Mouse (Mus musculus) limb, embryonic 13.5 days (tissue): ENCODE measurements around the gene Fam216a. TPM values are rescaled to one million over a fixed set of nuclear protein-coding genes. Genes with fewer than 3 reads are reported as not detected.

Source experiments
- ATAC-seq: fragments of 200-750 bp; cut with Nextera tagmentation; 2 replicates; pipeline ENCODE4 v1.8.0; 2017; ENCODE audit warnings: low read depth, moderate number of reproducible peaks, moderate TSS enrichment; ENCODE audit not compliant: low FRiP score
- H3K27ac ChIP-seq: fragments of 300-500 bp; sonication (generic); 2 replicates; pipeline ENCODE4 v1.5.1; 2015; ENCODE audit warnings: inconsistent platforms, mild to moderate bottlenecking, moderate library complexity
- H3K27me3 ChIP-seq: fragments of 300-500 bp; sonication (generic); 2 replicates; pipeline ENCODE4 v1.6.1; 2015; ENCODE audit warnings: mild to moderate bottlenecking, inconsistent platforms
- H3K36me3 ChIP-seq: fragments of 300-500 bp; sonication (generic); 2 replicates; pipeline ENCODE4 v1.6.1; 2015; ENCODE audit warnings: inconsistent platforms, mild to moderate bottlenecking, moderate library complexity
- H3K4me1 ChIP-seq: fragments of 300-500 bp; sonication (generic); 2 replicates; pipeline ENCODE4 v1.6.1; 2015; ENCODE audit warnings: inconsistent platforms
- H3K4me2 ChIP-seq: fragments of 300-500 bp; sonication (generic); replicated peaks from 2 replicates; pipeline ENCODE4 v1.6.1; 2015; ENCODE audit warnings: inconsistent platforms, mild to moderate bottlenecking, moderate library complexity
- H3K4me3 ChIP-seq: fragments of 300-500 bp; sonication (generic); 2 replicates; pipeline ENCODE4 v1.5.1; 2015; ENCODE audit warnings: moderate library complexity, mild to moderate bottlenecking, inconsistent platforms
- H3K9ac ChIP-seq: fragments of 300-500 bp; sonication (generic); 2 replicates; pipeline ENCODE4 v1.6.1; 2015; ENCODE audit warnings: mild to moderate bottlenecking, inconsistent platforms
- H3K9me3 ChIP-seq: fragments of 300-500 bp; sonication (generic); 2 replicates; pipeline ENCODE4 v1.6.1; 2016; ENCODE audit warnings: inconsistent platforms
- WGBS: fragments of 180-500 bp; shearing (Covaris S2); methylation state at CpG from one replicate; pipeline ENCODE4 v1.1.7; 2015; 5-methylcytosine and 5-hydroxymethylcytosine counted together
- polyA plus RNA-seq: library from polyadenylated mRNA; unstranded; fragments of >200 nt; fragmentation: Nextera tagmentation; extraction: Ambion mirVana; gene quantifications from 2 replicates; pipeline ENCODE4 v1.2.1, GENCODE M21; 2015

Fam216a gene
- polyA plus RNA-seq, 1 experiment from 2014 or later = 85.3 TPM

- Histone ChIP-seq H3K4me2 (no peak overlapping the region), H3K27ac (no peak overlapping the region), H3K9me3 (no peaks in the 10 kb centered on the region), H3K9ac (no peak overlapping the region), H3K36me3 (peaks cover 98% of the 10 kb centered on the region), H3K4me1 (no peaks in the 10 kb centered on the region), H3K27me3 (no peaks in the 10 kb centered on the region), H3K4me3 (no peak overlapping the region)
- no peak for ATAC-seq
- WGBS = 69% methylated on average over 13 of the region's 13 CpGs
These were observed 30.0 kb upstream of the Fam216a start for GRCm38 (mm10) chr5:122402160-122402559.

GRCm38 (mm10) chr5:122401303-122401640 is 29.1 kb upstream of the Fam216a start:
- no peaks in the 10 kb centered on the region for H3K4me1 ChIP-seq
- no peaks in the 10 kb centered on the region for H3K27me3 ChIP-seq
- H3K36me3 ChIP-seq = peaks cover 97% of the 10 kb centered on the region
- 24% methylated on average over 8 of the region's 8 CpGs for WGBS
- no peak overlapping the region for H3K4me3 ChIP-seq
- H3K4me2 ChIP-seq = no peak overlapping the region
- H3K27ac ChIP-seq = no peak overlapping the region
- no peak overlapping the region for H3K9ac ChIP-seq
- ATAC-seq = no peak; the same call in 1 of the 2 replicates
- no peaks in the 10 kb centered on the region for H3K9me3 ChIP-seq

GRCm38 (mm10) chr5:122400628-122401302 is 28.6 kb upstream of the Fam216a start:
- H3K4me3 ChIP-seq = no peak overlapping the region
- H3K36me3 ChIP-seq = peaks cover 92% of the 10 kb centered on the region
- WGBS = 82% methylated on average over 18 of the region's 18 CpGs
- no peaks in the 10 kb centered on the region for H3K9me3 ChIP-seq
- H3K4me1 ChIP-seq = no peaks in the 10 kb centered on the region
- no peak overlapping the region for H3K27ac ChIP-seq
- no peaks in the 10 kb centered on the region for H3K27me3 ChIP-seq
- no peak overlapping the region for H3K9ac ChIP-seq
- H3K4me2 ChIP-seq = no peak overlapping the region
- ATAC-seq = no peak

GRCm38 (mm10) chr5:122399871-122400270 is 27.7 kb upstream of the Fam216a start:
- Histone ChIP-seq H3K4me1 (no peaks in the 10 kb centered on the region), H3K4me2 (no peak overlapping the region), H3K27me3 (no peaks in the 10 kb centered on the region), H3K4me3 (no peak overlapping the region), H3K9me3 (no peaks in the 10 kb centered on the region), H3K27ac (no peak overlapping the region), H3K36me3 (peaks cover 88% of the 10 kb centered on the region), H3K9ac (no peak overlapping the region)
- 92% methylated on average over 8 of the region's 8 CpGs for WGBS
- ATAC-seq = no peak

- Histone ChIP-seq H3K9me3 (no peaks in the 10 kb centered on the region), H3K4me3 (no peak overlapping the region), H3K4me2 (no peak overlapping the region), H3K27ac (no peak overlapping the region), H3K27me3 (no peaks in the 10 kb centered on the region), H3K36me3 (peaks cover 70% of the 10 kb centered on the region), H3K9ac (no peak overlapping the region), H3K4me1 (peaks cover 4% of the 10 kb centered on the region)
- no peak for ATAC-seq
- 90% methylated on average over 8 of the region's 8 CpGs for WGBS
These were observed 25.3 kb upstream of the Fam216a start for GRCm38 (mm10) chr5:122397495-122397894.

GRCm38 (mm10) chr5:122396791-122397190 is 24.6 kb upstream of the Fam216a start:
- ATAC-seq = no peak
- Histone ChIP-seq H3K36me3 (peaks cover 63% of the 10 kb centered on the region), H3K4me2 (no peak overlapping the region), H3K9ac (no peak overlapping the region), H3K27me3 (no peaks in the 10 kb centered on the region), H3K4me1 (peaks cover 7% of the 10 kb centered on the region), H3K4me3 (no peak overlapping the region), H3K9me3 (no peaks in the 10 kb centered on the region), H3K27ac (no peak overlapping the region)
- WGBS = 89% methylated on average over 10 of the region's 10 CpGs

GRCm38 (mm10) chr5:122393887-122394286 is 21.7 kb upstream of the Fam216a start:
- ATAC-seq = no peak
- Histone ChIP-seq H3K4me2 (no peak overlapping the region), H3K27me3 (no peaks in the 10 kb centered on the region), H3K4me3 (0 out of 2 replicates have a peak overlapping the region, but pooled peaks have one; percentile 4), H3K36me3 (peaks cover 36% of the 10 kb centered on the region), H3K9ac (no peak overlapping the region), H3K4me1 (peaks cover 7% of the 10 kb centered on the region), H3K9me3 (no peaks in the 10 kb centered on the region), H3K27ac (no peak overlapping the region)
- 57% methylated on average over 2 of the region's 2 CpGs for WGBS

GRCm38 (mm10) chr5:122392227-122393004 is 20.3 kb upstream of the Fam216a start:
- Histone ChIP-seq H3K27ac (no peak overlapping the region), H3K36me3 (peaks cover 22% of the 10 kb centered on the region), H3K9ac (peak overlapping the region; percentile 87), H3K4me3 (peak overlapping the region; percentile 84), H3K4me1 (peaks cover 7% of the 10 kb centered on the region), H3K27me3 (no peaks in the 10 kb centered on the region), H3K9me3 (no peaks in the 10 kb centered on the region), H3K4me2 (peak overlapping the region; percentile 80)
- ATAC-seq = peak; percentile 71; the same call in 1 of the 2 replicates
- 16% methylated on average over 19 of the region's 19 CpGs for WGBS

GRCm38 (mm10) chr5:122391786-122392180 is 19.6 kb upstream of the Fam216a start, which contains the start of gene Arpc3:
TSS of gene Arpc3 (plus strand) at chr5:122391878.
- Histone ChIP-seq H3K4me2 (peak within 1 kb of the TSS; percentile 80), H3K27me3 (no peaks in the 10 kb centered on the region), H3K27ac (no peak within 1 kb of the TSS), H3K4me1 (peaks cover 7% of the 10 kb centered on the region), H3K9me3 (no peaks in the 10 kb centered on the region), H3K9ac (peak within 1 kb of the TSS; percentile 87), H3K36me3 (peaks cover 15% of the 10 kb centered on the region), H3K4me3 (peak within 1 kb of the TSS; percentile 84)
- under 1% methylated on average over 39 of the region's 39 CpGs for WGBS
- peak; percentile 91 for ATAC-seq

- H3K27ac ChIP-seq = no peak overlapping the region
- ATAC-seq = 0 out of 2 replicates have a peak, but pooled peaks have one; percentile 28
- peaks cover 11% of the 10 kb centered on the region for H3K36me3 ChIP-seq
These were observed 19.1 kb upstream of the Fam216a start for GRCm38 (mm10) chr5:122391178-122391785.

GRCm38 (mm10) chr5:122390671-122391070 is 18.5 kb upstream of the Fam216a start:
- Histone ChIP-seq H3K27me3 (no peaks in the 10 kb centered on the region), H3K4me1 (peaks cover 7% of the 10 kb centered on the region), H3K36me3 (peaks cover 11% of the 10 kb centered on the region), H3K27ac (no peak overlapping the region), H3K4me2 (no peak overlapping the region), H3K9me3 (no peaks in the 10 kb centered on the region), H3K4me3 (no peak overlapping the region), H3K9ac (no peak overlapping the region)
- ATAC-seq = no peak

More at GRCm38 (mm10) chr5:122391178-122391785, 19.1 kb upstream of the Fam216a start:
- H3K4me1 ChIP-seq = peaks cover 7% of the 10 kb centered on the region
- peak overlapping the region; percentile 84 for H3K4me3 ChIP-seq
- no peak overlapping the region for H3K9ac ChIP-seq
- H3K27me3 ChIP-seq = no peaks in the 10 kb centered on the region
- WGBS = 54% methylated on average over 16 of the region's 16 CpGs
- no peaks in the 10 kb centered on the region for H3K9me3 ChIP-seq
- H3K4me2 ChIP-seq = peak overlapping the region; percentile 35

- H3K9me3 ChIP-seq = no peaks in the 10 kb centered on the region
- peaks cover 7% of the 10 kb centered on the region for H3K36me3 ChIP-seq
- H3K27me3 ChIP-seq = no peaks in the 10 kb centered on the region
- no peak overlapping the region for H3K9ac ChIP-seq
- H3K4me1 ChIP-seq = peaks cover 7% of the 10 kb centered on the region
- H3K27ac ChIP-seq = no peak overlapping the region
- H3K4me2 ChIP-seq = no peak overlapping the region
- no peak for ATAC-seq
- 89% methylated on average over 5 of the region's 5 CpGs for WGBS
- no peak overlapping the region for H3K4me3 ChIP-seq
These were observed 17.8 kb upstream of the Fam216a start for GRCm38 (mm10) chr5:122390006-122390405.
